Mouse (Mus musculus) urinary bladder, adult 2 months (tissue): ENCODE results near the gene Gm32742. TPM values are rescaled to one million over a fixed set of nuclear protein-coding genes. Genes with fewer than 3 reads are reported as not detected.
A peak's percentile ranks its signal among the peaks of the same experiment; 100 is the strongest.

ENCODE experiments used
- DNase-seq: peaks from one replicate; pipeline ENCODE4 v3.0.0; 2022; ENCODE audit warnings: low spot score
- polyA plus RNA-seq: library from polyadenylated mRNA; depleted of rRNA; stranded (reverse); fragments of >200 nt; gene quantifications from 2 replicates; pipeline ENCODE4 v1.2.3, GENCODE M21; 2012; rRNA removed

The Gm32742 gene
- polyA plus RNA-seq, result 0.01 TPM in 2 replicates

GRCm38 (mm10) chr9:51165312-51166180 is at the start of gene Gm32742:
Gene Gm32742, minus strand, starts transcription at chr9:51165517.
- no peak for DNase-seq

DNA sequence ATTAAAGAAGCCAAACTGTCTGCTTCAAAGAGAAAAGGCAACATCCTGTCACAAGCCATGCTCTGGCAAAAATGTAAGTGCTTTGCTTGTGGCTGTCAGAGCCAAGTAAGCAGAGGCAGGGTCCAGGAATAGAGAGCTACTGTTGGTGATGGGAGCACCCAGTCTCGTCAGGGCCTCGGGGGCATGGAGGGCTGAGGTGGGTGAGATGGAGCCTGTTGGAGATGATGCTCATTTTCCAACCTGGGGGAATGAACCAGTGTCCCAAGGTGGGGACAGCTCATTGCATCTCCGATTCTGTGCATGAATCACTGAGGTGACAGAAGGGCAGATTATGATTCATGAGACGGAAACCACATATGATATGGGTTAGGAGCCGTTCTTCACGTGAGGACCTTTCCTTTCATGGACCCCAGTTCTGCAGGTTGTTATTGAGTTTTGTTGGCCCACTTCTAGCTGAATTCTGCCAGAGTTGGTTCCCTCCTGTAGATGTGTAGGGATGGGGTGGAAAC is 48.5 kb upstream of the Gm32742 start:
- DNase-seq, result no peak

DNA sequence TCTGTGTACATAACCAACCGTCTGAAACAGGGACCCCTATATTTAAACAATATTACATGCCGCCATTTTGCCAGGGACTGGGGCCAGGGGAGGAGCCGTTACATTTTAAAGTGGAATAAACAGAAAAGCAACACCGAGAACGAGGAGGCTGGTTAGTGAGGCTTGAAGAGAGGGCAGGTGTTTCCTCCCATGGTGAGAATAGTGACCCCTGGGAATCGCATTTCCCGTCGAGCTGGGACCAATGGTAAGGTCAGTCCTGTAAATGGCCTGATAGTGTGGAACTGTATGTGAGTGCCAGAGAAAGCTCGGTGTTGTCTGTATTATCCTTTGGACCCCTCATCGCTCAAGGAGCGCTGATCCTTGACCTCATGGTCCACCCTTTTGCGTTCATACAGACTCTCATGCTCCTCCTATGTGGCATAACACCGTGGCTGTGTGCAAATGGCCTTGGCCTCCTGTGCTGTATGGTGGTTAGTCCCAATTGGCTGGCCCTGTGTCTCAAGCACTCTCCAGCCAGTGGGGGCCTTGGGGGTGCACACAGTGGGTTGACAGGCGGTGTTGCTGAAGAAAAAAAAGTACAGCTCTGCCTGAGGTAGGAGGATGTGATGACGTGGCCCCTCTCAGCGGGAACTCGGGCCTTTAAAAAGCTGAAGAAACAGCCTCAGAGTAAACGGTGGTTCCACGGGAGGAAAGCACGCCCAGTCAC is 47.9 kb upstream of the Gm32742 start, which contains the start of gene Pou2af1:
Gene Pou2af1 (plus strand): TSS at position 686 of the 706 bp plus-strand sequence.
- DNase-seq, result no peak

GRCm38 (mm10) chr9:51211191-51211590 is 45.9 kb upstream of the Gm32742 start:
- no peak for DNase-seq

DNA sequence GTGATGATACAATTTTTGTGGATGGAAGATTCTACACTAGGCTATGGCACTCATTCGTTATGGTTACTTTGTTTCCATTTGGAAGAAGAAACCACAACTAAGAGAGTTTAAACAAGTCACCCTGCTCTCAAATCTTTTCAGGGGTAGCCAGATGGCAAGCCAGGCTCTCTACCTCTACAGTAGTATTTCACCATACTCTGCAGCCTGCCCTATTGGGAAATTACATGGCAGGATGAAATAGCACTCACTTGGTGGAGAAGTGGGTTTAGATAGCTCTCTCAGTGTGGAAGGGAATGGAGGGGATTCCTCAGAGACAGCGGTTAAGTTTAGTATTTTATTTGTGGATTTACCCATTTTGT is 43.6 kb upstream of the Gm32742 start:
- no peak for DNase-seq

DNA sequence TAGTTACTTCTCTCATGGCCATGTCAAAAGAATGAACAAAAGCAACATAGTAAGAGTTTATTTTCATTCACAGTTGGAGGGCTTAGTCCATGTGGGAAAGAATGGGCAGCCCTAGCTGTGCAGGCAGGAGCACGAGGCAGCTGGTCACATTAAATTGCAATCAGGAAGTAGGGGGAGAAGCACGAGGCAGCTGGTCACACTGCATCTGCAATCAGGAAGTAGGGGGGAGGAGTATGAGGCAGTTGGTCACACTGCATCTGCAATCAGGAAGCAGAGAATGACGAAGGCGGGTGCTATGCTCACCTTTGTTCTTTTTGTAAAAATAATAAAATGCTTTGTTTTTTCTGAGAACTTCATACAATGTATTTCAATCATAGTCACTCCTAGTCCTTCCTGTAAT is 29.5 kb upstream of the Gm32742 start:
- no peak for DNase-seq

GRCm38 (mm10) chr9:51190655-51191054 is 25.3 kb upstream of the Gm32742 start:
- DNase-seq, result no peak

- DNase-seq, result no peak
Observed at GRCm38 (mm10) chr9:51185871-51186270, 20.6 kb upstream of the Gm32742 start.

DNA sequence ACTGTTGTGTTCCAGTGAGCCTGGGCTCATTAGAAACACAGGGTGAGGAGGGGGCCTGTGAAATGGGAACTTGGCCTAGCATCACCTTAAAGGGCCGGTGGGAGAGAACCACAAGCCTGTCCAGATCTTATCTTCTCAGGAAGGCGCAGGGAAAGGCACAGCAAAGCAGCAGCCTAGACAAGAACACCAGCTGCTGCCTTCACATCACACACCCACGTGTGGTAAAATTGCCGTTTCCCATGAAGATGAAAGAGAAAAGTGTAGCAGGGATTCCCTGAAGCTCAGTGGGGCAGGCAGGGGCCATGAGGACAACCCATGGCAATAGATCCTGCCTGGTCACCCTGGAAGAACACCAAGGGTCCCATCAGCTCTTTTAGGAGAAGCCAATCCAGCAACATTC is 20.1 kb upstream of the Gm32742 start:
- no peak for DNase-seq

DNA sequence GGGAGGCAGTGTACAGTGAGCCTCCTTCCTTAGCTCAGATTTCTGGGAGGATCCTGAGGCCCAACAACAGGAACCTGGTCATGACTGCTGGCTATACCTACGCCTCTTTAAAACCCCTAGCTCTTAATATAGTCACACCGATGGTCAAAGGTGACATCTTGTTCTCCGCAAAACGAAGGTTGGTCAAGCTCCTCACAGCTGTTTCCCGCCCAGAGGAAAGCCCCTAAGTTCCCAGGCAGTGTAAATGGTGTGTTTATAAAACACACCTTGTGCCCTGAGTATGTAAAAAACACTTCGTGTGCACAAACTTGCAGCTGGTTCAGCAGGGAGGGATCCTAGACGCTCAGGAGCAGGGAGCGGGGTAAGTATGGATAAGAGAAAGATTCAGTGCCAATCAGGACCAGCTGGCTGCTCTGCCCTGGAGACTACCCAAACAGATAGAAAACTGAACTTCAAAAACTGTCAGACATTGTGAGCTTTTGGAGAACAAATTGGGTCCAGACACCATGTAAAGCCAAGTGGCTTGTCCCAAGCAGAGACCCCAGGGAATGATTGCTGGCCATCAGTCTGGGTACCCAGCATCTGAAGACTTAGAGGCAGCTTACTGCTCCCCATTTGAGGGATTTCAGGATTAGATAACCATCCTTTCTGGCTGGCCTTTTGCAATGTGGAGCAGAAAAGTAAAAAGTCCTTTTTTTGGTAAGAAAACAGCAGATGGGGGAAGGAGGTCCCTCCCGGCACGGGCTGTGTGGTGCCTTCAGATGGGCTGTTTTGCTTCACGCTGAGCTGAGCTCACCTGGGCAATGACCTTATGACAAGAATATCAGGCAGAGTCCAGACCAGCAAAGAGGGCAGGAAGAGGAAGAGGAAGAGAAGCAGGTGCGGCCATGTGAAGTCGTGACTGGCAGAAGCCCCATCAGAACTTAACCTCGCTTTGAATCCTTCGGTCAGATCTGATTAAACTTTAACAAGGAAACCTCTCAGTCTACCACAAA is 17.7 kb upstream of the Gm32742 start:
- no peak for DNase-seq

DNA sequence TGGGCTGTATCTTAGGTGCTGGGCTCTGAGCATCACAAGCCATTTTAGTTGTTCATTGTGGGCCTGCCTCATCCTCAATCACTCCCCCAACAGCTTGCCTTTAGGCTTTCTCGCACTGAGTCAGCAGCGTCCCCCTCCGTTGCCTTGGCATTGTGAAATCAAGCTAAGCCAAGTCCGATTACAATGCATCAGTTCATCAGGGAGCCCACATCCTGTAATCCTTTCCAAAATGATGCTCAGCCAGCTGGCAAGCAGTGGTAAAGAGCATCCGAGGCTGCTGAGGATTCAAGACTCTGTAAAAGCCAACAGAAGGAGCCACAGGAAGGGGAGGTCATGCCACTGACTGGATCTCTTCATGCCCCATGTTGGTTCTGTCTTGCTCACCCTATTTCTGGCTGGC is 15.3 kb upstream of the Gm32742 start:
- DNase-seq, result no peak

- DNase-seq, result no peak
Observed at GRCm38 (mm10) chr9:51178297-51178696, 13.0 kb upstream of the Gm32742 start.

DNA sequence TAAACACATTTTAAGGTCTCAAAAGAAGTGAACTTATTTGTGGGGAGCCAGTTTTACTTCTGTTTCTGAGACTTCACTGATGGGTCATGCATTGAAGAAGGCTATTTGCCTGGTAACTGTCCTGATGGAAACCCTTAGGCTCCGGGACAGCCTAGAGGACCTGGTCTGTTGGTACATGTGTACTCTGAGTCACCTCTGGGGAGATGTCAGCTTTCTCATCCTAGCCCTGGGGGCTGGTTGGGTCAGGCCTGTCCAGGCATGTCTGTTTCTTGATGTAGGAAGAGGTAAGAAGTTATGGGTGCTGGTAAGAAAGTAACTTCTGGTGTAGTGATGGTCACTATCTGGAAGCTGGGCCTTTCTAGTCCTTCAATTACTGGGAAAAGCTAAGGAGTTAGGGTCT is 10.4 kb upstream of the Gm32742 start:
- DNase-seq, result no peak

DNA sequence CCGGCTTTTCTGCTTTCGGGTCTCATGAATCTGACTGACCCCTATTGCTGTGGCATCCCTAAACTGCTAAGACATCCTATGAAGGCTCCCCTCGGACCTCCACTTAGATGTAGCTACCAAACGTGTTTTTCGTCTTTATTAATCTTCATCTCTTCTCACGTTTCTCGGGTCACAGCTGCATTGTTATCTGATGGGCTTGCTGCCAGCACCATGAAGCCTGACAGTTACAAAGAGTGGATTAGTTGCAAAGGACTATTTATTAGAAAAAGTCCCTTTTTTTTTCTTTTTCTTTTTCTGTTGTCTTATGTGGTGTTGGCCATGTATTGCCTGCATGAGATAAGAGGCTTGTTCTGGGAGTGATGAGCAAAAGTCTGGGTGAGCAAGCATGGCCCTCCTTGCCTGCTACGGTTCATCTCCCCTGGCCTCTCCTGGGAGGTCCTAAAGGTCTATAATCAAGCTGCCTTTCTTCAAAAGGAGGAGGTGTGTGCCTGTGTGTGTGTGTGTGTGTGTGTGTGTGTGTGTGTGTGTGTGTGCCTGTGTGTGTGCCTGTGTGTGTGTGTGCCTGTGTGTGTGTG is 9.7 kb upstream of the Gm32742 start:
- no peak for DNase-seq

- no peak for DNase-seq
Observed at GRCm38 (mm10) chr9:51170298-51170697, 5.0 kb upstream of the Gm32742 start.

DNA sequence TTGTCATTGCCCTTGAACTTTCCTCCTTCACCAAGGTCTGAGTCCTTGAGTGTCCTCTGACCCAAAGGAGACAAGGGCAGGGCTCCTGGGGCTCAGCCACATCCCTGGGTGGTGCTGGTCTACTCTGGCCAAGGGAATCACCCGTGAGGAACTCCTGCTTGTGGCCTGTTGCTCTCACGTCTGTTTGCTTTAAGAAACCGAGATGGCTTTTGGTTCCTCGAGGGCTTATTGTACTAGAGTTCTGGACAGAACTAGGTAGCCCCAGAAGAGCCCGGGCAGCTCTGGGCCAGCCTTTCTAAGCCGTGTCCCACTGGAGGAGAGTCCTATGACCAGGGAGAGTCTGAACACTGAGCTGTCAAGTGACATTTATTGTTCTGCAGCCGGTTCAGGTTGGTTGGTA is 3.8 kb upstream of the Gm32742 start:
- no peak for DNase-seq

GRCm38 (mm10) chr9:51168698-51169097 is 3.4 kb upstream of the Gm32742 start:
- DNase-seq, result no peak

DNA sequence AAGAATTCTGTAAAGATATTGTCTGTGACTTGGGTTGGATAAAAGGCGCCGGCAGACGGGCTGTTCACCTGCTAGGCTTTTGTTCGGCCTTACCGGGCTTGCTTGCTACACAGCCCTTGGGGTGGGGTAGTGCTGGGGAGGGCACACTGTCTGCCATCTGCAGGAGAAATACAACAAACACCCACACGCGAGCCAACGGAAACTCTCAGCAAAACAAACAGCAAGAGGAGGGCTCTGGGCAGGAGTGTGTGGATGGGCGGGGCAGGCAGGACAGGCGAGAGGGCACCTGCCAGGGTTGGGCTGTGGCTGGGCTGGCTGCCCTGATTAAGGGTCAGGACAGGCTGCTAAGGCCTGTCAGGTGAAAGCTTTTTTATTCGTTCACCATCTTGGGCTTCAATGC is 2.6 kb upstream of the Gm32742 start:
- DNase-seq, result no peak

- no peak for DNase-seq
Observed at GRCm38 (mm10) chr9:51163989-51164388, 1.3 kb downstream of the Gm32742 start.

DNA sequence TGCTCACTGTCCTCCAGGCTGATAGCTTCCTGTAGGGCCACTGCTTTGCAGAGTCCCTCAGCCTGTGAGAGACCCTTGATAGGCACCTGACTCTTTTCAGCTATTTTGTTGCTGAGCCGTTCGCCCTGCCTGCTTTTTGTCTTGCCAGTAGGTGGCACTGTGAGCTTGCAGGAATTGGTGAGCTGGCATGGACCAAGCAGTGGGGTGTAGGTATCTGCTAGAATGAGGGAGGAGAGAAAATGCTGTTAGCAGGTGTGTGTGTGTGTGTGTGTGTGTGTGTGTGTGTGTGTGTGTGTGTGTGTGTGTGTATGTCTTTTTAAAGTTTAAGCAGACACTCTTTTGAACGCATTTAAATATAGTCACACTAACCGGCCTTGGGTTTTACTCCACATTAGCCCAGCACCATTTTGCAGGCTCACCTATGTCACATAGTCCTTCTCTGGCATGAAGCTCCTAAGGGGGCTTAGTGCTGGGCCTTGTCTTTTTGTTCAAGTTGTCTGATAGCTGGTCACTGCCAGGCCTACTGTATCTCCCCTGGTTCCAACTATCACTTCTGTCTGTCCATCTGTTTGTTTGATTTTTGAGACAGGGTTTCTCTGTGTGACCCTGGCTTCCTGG is 3.4 kb downstream of the Gm32742 start:
- DNase-seq, result peak; percentile 44
